Mouse (Mus musculus): ENCODE results near the gene Gnl3l.

DNA sequence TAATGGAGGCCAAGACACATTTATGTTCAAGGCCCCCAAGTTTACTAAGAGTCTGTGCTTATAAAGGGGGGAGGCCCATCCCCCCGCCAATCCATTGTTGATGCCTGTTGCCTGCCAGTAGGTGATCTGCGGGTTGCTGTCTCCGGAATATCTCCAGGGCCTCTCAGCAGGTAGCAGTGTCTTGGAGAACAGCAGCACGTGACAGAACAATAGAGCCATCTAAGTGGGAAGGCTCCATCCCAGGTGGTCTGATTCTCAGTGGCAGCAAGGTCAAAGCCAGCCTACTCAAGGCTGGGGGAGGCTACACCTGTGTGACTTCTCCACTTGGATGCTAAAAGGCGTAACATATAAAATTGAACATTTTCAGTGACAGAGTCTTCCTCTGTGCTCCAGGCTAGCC is 24.1 kb upstream of the Gnl3l start:
- no peak for TF ChIP-seq CTCF (IDR thresholded peaks at IDR 0.05; ENCODE audit: low read depth)
- TF ChIP-seq EP300 (IDR thresholded peaks at IDR 0.05; ENCODE audit: low read depth) = no peak
